Mouse (Mus musculus): ENCODE data around the gene Slc5a1.

GRCm38 (mm10) chr5:33204284-33204683 is 100.3 kb downstream of the Slc5a1 start:
- TF ChIP-seq CTCF (IDR thresholded peaks at IDR 0.05) = no peak
- TF ChIP-seq EP300 (IDR thresholded peaks at IDR 0.05) = no peak

Measured in lung, postnatal 0 days (tissue).